Mouse (Mus musculus) kidney, postnatal 0 days (tissue): ENCODE data around the gene Mcm5. TPM values are rescaled to one million over a fixed set of nuclear protein-coding genes. Genes with fewer than 3 reads are reported as not detected.
A peak's percentile ranks its signal among the peaks of the same experiment; 100 is the strongest.

Experiments
- ATAC-seq: fragments of 200-750 bp; cut with Nextera tagmentation; replicated peaks from 2 replicates; pipeline ENCODE4 v1.8.0; 2017; ENCODE audit warnings: low read depth, moderate number of reproducible peaks, moderate TSS enrichment, moderate library complexity; ENCODE audit not compliant: low FRiP score
- DNase-seq: peaks from one replicate; pipeline ENCODE4 v3.0.0-alpha.2; 2016; ENCODE audit warnings: low spot score
- H3K27ac ChIP-seq: fragments of 300-500 bp; sonication (generic); 2 replicates; pipeline ENCODE4 v1.5.1; 2014; ENCODE audit warnings: mild to moderate bottlenecking
- H3K27me3 ChIP-seq: fragments of 300-500 bp; sonication (generic); 2 replicates; pipeline ENCODE4 v1.6.1; 2014; ENCODE audit warnings: low read length, mixed read lengths; ENCODE audit not compliant: insufficient read depth
- H3K36me3 ChIP-seq: fragments of 300-500 bp; sonication (generic); 2 replicates; pipeline ENCODE4 v1.6.1; 2014; ENCODE audit warnings: low read length, mixed read lengths; ENCODE audit not compliant: insufficient read depth
- H3K4me1 ChIP-seq: fragments of 300-500 bp; sonication (generic); replicated peaks from 2 replicates; pipeline ENCODE4 v1.6.1; 2014; ENCODE audit warnings: antibody characterized with exemption, low read length, mixed read lengths; ENCODE audit not compliant: insufficient read depth
- H3K4me2 ChIP-seq: fragments of 300-500 bp; sonication (generic); 2 replicates; pipeline ENCODE4 v1.6.1; 2014; ENCODE audit warnings: mild to moderate bottlenecking, low read length, moderate library complexity, mixed read lengths
- H3K4me3 ChIP-seq: fragments of 300-500 bp; sonication (generic); replicated peaks from 2 replicates; pipeline ENCODE4 v1.5.1; 2014; ENCODE audit warnings: low read depth, low read length
- H3K9ac ChIP-seq: fragments of 300-500 bp; sonication (generic); 2 replicates; pipeline ENCODE4 v1.6.1; 2014; ENCODE audit warnings: low read depth, low read length
- H3K9me3 ChIP-seq: fragments of 300-500 bp; sonication (generic); replicated peaks from 2 replicates; pipeline ENCODE4 v1.6.1; 2016; ENCODE audit warnings: low read length, inconsistent platforms, mixed read lengths
- CTCF ChIP-seq: IDR thresholded peaks from 2 replicates; pipeline ENCODE4 v1.5.1; 2016; ENCODE audit warnings: antibody characterized with exemption, low read depth, mild to moderate bottlenecking, moderate library complexity
- whole genome bisulfite sequencing: fragments of 180-500 bp; shearing (Covaris S2); extraction: QIAGEN DNeasy Blood & Tissue Kit; methylation state at CpG from one replicate; pipeline ENCODE4 v1.1.7; 2014; 5-methylcytosine and 5-hydroxymethylcytosine counted together
- polyA plus RNA-seq: library from polyadenylated mRNA; unstranded; fragments of >200 nt; fragmentation: Nextera tagmentation; extraction: Ambion mirVana; gene quantifications from 2 replicates; pipeline ENCODE4 v1.2.1, GENCODE M21; 2015

Gene Mcm5
- polyA plus RNA-seq, 1 experiment from 2014 or later = 63.7 TPM

DNA sequence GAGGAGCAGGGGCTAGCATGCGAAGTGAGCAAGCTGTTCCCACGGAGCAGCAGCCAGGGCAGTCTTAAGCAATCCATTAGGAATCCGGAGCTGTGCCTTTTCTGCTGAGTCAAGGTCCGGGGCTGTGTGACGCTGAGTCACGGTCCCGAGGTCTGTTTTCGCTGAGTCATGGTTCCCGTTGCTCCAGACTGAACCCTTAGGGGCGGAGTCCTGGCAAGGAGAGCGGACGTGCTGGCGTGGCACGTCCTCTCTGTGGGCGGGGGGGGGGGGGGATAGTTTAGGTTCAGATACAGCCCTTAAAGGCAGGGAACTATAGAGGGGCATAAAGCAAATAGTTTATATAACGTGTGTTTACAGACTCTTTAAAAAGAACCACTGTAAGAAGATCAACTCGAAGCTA lies 25.5 kb upstream of the Mcm5 start:
- H3K27ac ChIP-seq = peak overlapping the region; percentile 57; the same call in 1 of the 2 replicates
- no peaks in the 10 kb centered on the region for H3K36me3 ChIP-seq
- no peak overlapping the region for H3K9ac ChIP-seq
- ATAC-seq = peak; percentile 98
- WGBS = 3% methylated on average over 17 of the region's 17 CpGs
- no peaks in the 10 kb centered on the region for H3K4me1 ChIP-seq
- no peak for TF ChIP-seq CTCF
- H3K27me3 ChIP-seq = no peaks in the 10 kb centered on the region
- peak overlapping the region; percentile 20; the same call in 1 of the 2 replicates for H3K4me3 ChIP-seq
- DNase-seq = peak; percentile 97
- H3K4me2 ChIP-seq = peak overlapping the region; percentile 44
- H3K9me3 ChIP-seq = no peaks in the 10 kb centered on the region

DNA sequence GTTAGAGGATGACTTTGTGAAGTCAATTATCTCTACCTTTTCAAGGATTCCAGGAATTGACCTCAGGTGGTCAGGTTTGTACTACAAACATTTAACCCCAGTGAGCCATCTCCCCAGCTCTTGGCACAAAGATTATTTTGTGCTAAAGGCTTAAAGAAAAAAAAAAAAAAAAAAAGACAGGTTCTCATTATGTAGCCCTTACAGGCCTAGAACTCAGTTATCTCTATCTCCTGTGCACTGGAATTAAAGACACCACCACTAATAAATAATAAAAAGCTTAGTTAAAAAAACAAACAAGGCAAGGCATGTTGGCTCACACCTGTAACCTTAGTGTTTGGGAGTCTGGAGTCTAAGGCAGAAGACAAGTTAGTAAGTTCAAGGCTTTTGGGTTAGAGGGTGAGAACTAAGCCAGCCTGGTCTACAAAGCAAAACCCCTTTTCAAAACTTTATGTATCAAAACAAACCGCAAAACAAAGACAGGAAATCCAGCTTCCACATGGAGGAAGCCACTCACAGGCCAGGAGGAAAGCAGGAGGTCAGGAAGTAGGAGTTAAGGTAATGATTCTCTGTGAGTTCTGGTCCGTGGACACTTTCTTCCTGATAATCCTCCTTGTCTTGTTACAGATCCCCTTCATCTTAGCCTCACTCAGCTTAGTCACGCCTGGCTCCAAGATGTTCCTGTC lies 24.8 kb upstream of the Mcm5 start:
- H3K4me2 ChIP-seq = no peak overlapping the region
- H3K36me3 ChIP-seq = no peaks in the 10 kb centered on the region

DNA sequence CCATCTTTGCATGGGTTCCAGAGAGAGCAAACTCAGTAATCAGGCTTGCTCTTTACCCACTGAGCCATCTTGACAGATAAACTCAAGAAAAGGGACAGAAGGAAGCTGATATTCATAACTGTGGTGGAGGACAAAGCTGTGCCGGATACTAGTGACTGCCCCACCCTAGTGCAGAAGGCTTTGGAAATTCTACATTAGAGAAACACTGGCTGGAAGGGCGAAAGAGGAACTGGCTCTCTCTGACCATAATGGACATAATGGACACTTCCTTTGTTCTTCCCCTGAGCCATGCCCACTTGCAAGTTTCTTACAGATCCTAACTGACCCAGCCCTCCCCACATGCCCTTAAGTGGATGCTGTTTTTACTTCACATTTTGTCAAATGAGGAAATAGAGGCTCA lies 23.4 kb upstream of the Mcm5 start:
- Histone ChIP-seq H3K27me3 (no peaks in the 10 kb centered on the region), H3K9me3 (no peaks in the 10 kb centered on the region), H3K36me3 (no peaks in the 10 kb centered on the region), H3K9ac (no peak overlapping the region), H3K4me2 (no peak overlapping the region), H3K4me1 (no peaks in the 10 kb centered on the region), H3K4me3 (no peak overlapping the region), H3K27ac (0 out of 2 replicates have a peak overlapping the region, but pooled peaks have one; percentile 8)
- WGBS = 77% methylated on average over 2 of the region's 2 CpGs
- TF ChIP-seq CTCF = no peak
- DNase-seq (no peak), ATAC-seq (no peak)

More for the DNA sequence above, 24.8 kb upstream of the Mcm5 start:
- Histone ChIP-seq H3K9me3 (no peaks in the 10 kb centered on the region), H3K4me3 (no peak overlapping the region), H3K4me1 (no peaks in the 10 kb centered on the region), H3K9ac (no peak overlapping the region), H3K27me3 (no peaks in the 10 kb centered on the region), H3K27ac (peak overlapping the region; percentile 57; the same call in 1 of the 2 replicates)
- WGBS = 64% methylated on average over 3 of the region's 3 CpGs
- ATAC-seq (no peak), DNase-seq (peak; percentile 44)
- TF ChIP-seq CTCF = no peak

DNA sequence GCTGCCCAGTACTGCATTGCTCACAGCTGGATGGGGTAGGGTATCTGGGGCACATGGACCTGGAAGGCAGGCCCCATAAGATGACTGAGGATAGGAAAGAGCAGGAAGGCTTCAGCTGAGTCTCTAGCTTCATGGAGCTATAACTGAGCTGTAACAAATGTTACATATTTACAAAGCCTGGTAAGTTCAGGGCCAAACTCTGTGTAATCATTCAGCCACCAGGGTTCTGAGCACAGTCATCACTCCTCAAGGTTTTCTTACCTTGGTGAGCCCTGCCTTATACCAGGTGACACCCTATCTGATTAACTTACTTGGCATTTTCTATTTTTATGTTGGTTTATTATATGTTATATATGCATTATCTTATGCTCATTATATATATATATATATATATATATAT lies 22.2 kb upstream of the Mcm5 start:
- Histone ChIP-seq H3K36me3 (no peaks in the 10 kb centered on the region), H3K4me3 (no peak overlapping the region), H3K27ac (no peak overlapping the region), H3K9me3 (no peaks in the 10 kb centered on the region), H3K4me2 (no peak overlapping the region), H3K27me3 (no peaks in the 10 kb centered on the region), H3K9ac (no peak overlapping the region), H3K4me1 (no peaks in the 10 kb centered on the region)
- no peak for TF ChIP-seq CTCF
- no peak for ATAC-seq
- no peak for DNase-seq

DNA sequence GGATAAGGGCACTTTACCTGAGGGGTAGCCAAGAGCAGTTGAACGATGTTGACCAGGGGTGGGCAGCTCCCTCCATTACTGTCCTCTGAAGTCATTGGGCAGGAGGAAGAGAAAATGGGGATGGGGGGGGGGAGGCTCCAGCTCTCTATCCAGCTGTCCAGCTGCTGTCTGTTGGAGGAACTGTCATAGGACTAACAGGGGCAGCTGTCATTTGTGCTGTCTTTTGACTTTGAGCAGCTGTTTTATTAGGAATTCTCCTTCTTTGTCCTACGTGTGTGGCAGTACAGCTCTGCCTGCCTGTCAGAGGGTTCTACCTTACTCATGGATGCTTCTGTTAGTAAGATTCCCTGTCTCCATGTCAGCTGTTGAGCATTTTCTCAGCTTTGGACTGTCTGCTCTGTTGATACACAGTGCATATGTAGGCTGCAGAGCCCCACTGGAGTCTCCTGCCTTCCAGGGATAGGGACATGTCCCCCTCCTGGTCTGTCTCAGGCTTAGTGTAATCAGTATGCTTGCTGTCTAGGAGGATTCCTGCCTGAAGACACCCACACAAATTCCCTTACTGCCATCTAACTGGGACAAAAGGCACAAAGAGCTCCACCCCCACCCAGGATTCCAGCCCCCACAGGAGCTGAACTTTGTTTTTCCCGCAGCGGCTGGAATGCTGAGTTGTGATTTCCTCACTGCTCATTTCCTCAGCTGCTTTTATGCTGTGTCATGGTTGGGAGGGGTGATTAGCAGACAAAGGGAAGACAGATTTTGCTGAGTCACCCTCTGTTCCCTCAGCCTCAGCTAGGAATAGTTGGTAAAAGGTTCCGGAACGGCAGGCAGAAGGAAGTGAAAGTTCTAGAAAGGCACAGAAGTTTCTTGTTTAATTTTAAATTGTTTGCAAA lies 20.1 kb upstream of the Mcm5 start:
- peak overlapping the region; percentile 18; the same call in 1 of the 2 replicates for H3K9ac ChIP-seq
- H3K27me3 ChIP-seq = no peaks in the 10 kb centered on the region
- H3K9me3 ChIP-seq = no peaks in the 10 kb centered on the region
- peak overlapping the region; percentile 76 for H3K27ac ChIP-seq
- no peaks in the 10 kb centered on the region for H3K36me3 ChIP-seq
- DNase-seq (peak; percentile 96), ATAC-seq (peak; percentile 73)
- no peak for TF ChIP-seq CTCF
- WGBS = 7% methylated on average over 6 of the region's 6 CpGs
- 0 out of 2 replicates have a peak overlapping the region, but pooled peaks have one; percentile 4 for H3K4me3 ChIP-seq
- peak overlapping the region; percentile 38 for H3K4me2 ChIP-seq
- no peaks in the 10 kb centered on the region for H3K4me1 ChIP-seq

DNA sequence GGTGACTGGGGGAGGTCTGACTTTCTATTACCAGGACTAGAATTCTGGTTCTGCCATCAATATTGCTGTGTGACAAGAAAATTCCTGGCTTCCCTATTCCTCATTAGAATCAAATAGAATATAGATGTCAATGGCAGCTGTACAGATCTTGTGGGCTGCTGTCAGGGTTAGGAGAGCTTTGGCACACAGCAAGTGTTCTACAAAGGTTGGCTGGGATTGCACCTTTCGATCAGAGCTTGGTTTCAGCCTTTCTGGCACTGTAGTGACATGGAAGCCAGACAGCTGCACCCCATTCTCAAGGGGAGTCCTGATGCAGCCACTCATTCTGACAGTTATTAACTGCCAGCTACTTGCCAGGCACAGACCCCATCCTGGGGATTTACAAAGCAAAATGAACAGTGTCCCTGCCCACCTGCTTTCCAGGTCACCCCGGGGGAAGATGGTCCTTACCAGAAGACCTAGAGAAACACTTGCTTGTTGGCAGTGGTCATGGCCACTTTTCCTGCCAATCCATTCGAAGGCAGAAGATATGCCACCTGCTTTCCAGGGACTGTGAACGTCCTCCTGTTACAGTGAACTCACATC lies 18.5 kb upstream of the Mcm5 start:
- no peaks in the 10 kb centered on the region for H3K4me1 ChIP-seq
- no peak overlapping the region for H3K4me2 ChIP-seq
- WGBS = 85% methylated on average over 4 of the region's 4 CpGs
- no peak for TF ChIP-seq CTCF
- no peak overlapping the region for H3K4me3 ChIP-seq
- H3K9ac ChIP-seq = no peak overlapping the region
- H3K27me3 ChIP-seq = no peaks in the 10 kb centered on the region
- DNase-seq (no peak), ATAC-seq (no peak)
- H3K9me3 ChIP-seq = no peaks in the 10 kb centered on the region
- no peak overlapping the region for H3K27ac ChIP-seq
- H3K36me3 ChIP-seq = no peaks in the 10 kb centered on the region
